Mouse (Mus musculus): ENCODE results near the gene Chst10.

The Chst10 gene

GRCm38 (mm10) chr1:38817671-38818070 lies 80.3 kb downstream of the Chst10 start:
- no peak for DNase-seq (ENCODE audit: low read depth in 2 of 2, low spot score in 2 of 2)

- DNase-seq (ENCODE audit: low read depth in 2 of 2, low spot score in 2 of 2) = no peak
Measured at GRCm38 (mm10) chr1:38817268-38817667, 80.7 kb downstream of the Chst10 start.

DNA sequence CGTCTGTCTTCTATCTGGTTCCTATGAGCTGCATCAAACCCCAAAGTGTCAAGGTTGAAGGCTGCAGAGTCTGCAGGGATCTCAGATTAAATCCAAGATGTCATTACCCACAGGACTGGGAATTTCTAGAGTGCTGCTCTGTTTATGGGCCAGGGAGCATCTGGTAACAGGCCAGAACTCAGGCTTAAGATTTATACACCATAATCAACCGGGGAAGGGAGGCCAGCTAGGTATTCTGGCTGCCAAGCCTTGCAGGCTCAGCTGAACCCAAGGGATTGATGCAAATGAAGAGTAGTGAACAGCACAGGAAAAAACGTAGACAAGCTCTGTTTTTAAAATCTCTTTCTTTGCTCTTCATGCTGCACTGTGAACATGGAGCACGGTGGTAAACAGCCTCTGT lies 81.7 kb downstream of the Chst10 start:
- no peak for DNase-seq (ENCODE audit: low read depth in 2 of 2, low spot score in 2 of 2)

Data from CD8-positive naive resting alpha-beta T cell, adult 2 months (primary cell).